Mouse (Mus musculus) left cerebral cortex, adult 8-10 months (tissue): ENCODE results near the gene Neo1. TPM values are rescaled to one million over a fixed set of nuclear protein-coding genes. Genes with fewer than 3 reads are reported as not detected.

Experiments used
- DNase-seq, 2 experiments: peaks; one replicate each; pipeline ENCODE4 v3.0.0; 2022; ENCODE audit warnings: low spot score in 2 of 2
- total RNA-seq, 4 experiments: library from RNA; stranded (reverse); gene quantifications; 2 replicates each; pipeline ENCODE4 v1.2.4; 2022

The Neo1 gene
- 10 to 100 TPM; 74.2 to 81.5 (median 78.4) TPM for total RNA-seq

GRCm38 (mm10) chr9:59036159-59036731 lies at the start of gene Neo1:
TSS of gene Neo1 (minus strand) at chr9:59036441.
- DNase-seq, result peak; percentile 80 to 97

GRCm38 (mm10) chr9:59075632-59076031 lies 39.4 kb upstream of the Neo1 start:
- DNase-seq, result no peak

GRCm38 (mm10) chr9:59073887-59074286 lies 37.6 kb upstream of the Neo1 start:
- DNase-seq, result no peak

- DNase-seq, result no peak
Observed at GRCm38 (mm10) chr9:59072076-59072777, 36.0 kb upstream of the Neo1 start.

- no peak for DNase-seq
Observed at GRCm38 (mm10) chr9:59071220-59071977, 35.2 kb upstream of the Neo1 start.

GRCm38 (mm10) chr9:59070216-59070615 lies 34.0 kb upstream of the Neo1 start:
- no peak for DNase-seq

GRCm38 (mm10) chr9:59065616-59066301 lies 29.5 kb upstream of the Neo1 start:
- no peak for DNase-seq

GRCm38 (mm10) chr9:59062409-59062808 lies 26.2 kb upstream of the Neo1 start:
- no peak for DNase-seq

- DNase-seq, result no peak
Observed at GRCm38 (mm10) chr9:59060026-59060605, 23.9 kb upstream of the Neo1 start.

- no peak for DNase-seq
Observed at GRCm38 (mm10) chr9:59059158-59059557, 22.9 kb upstream of the Neo1 start.

GRCm38 (mm10) chr9:59058060-59058459 lies 21.8 kb upstream of the Neo1 start:
- no peak for DNase-seq

- DNase-seq, result no peak
Observed at GRCm38 (mm10) chr9:59056281-59056680, 20.0 kb upstream of the Neo1 start.

GRCm38 (mm10) chr9:59041805-59042204 lies 5.6 kb upstream of the Neo1 start:
- DNase-seq, result no peak

GRCm38 (mm10) chr9:59036732-59037341 lies 596 bp upstream of the Neo1 start:
- no peak for DNase-seq

- DNase-seq, result peak; percentile 37 to 42
Observed at GRCm38 (mm10) chr9:59035342-59036158, 691 bp downstream of the Neo1 start.

- DNase-seq, result no peak
Observed at GRCm38 (mm10) chr9:59034836-59035235, 1.4 kb downstream of the Neo1 start.

GRCm38 (mm10) chr9:59033492-59033891 lies 2.7 kb downstream of the Neo1 start:
- DNase-seq, result no peak

- no peak for DNase-seq
Observed at GRCm38 (mm10) chr9:59024245-59024844, 11.9 kb downstream of the Neo1 start.

- no peak for DNase-seq
Observed at GRCm38 (mm10) chr9:59016060-59016719, 20.1 kb downstream of the Neo1 start.
